Mouse (Mus musculus) stomach, postnatal 0 days (tissue): ENCODE measurements at regions not wholly inside any gene's neighbourhood (a gene's known extent, or its start where the extent isn't known, plus 50 kb on each side); places are given as distances from the start of the nearest gene placed in this dataset.

Experiments
- ATAC-seq: fragments of 200-750 bp; cut with Nextera tagmentation; 2 replicates; pipeline ENCODE4 v1.8.0; 2017; ENCODE audit not compliant: low FRiP score, low TSS enrichment
- DNase-seq: peaks from one replicate; pipeline ENCODE4 v3.0.0-alpha.2; 2016; ENCODE audit warnings: low spot score
- H3K27ac ChIP-seq: fragments of 300-500 bp; sonication (generic); replicated peaks from 2 replicates; pipeline ENCODE4 v1.5.1; 2014; ENCODE audit warnings: mild to moderate bottlenecking, control low read depth
- H3K27me3 ChIP-seq: fragments of 300-500 bp; sonication (generic); 2 replicates; pipeline ENCODE4 v1.6.1; 2014; ENCODE audit warnings: low read length; ENCODE audit not compliant: control insufficient read depth, insufficient read depth
- H3K36me3 ChIP-seq: fragments of 300-500 bp; sonication (generic); 2 replicates; pipeline ENCODE4 v1.6.1; 2014; ENCODE audit warnings: low read length, mixed read lengths; ENCODE audit not compliant: control insufficient read depth, insufficient read depth
- H3K4me1 ChIP-seq: fragments of 300-500 bp; sonication (generic); replicated peaks from 2 replicates; pipeline ENCODE4 v1.6.1; 2014; ENCODE audit warnings: antibody characterized with exemption; ENCODE audit not compliant: control insufficient read depth, insufficient read depth
- H3K4me2 ChIP-seq: fragments of 300-500 bp; sonication (generic); replicated peaks from 2 replicates; pipeline ENCODE4 v1.6.1; 2014; ENCODE audit warnings: low read depth, mild to moderate bottlenecking, control low read depth, moderate library complexity
- H3K4me3 ChIP-seq: fragments of 300-500 bp; sonication (generic); 2 replicates; pipeline ENCODE4 v1.5.1; 2014; ENCODE audit warnings: low read depth, low read length, control low read depth
- H3K9ac ChIP-seq: fragments of 300-500 bp; sonication (generic); 2 replicates; pipeline ENCODE4 v1.6.1; 2014; ENCODE audit warnings: mild to moderate bottlenecking, low read length, control low read depth, mixed read lengths
- H3K9me3 ChIP-seq: fragments of 300-500 bp; sonication (generic); 2 replicates; pipeline ENCODE4 v1.6.1; 2016; ENCODE audit warnings: low read length; ENCODE audit not compliant: control insufficient read depth
- CTCF ChIP-seq: IDR thresholded peaks from 2 replicates; pipeline ENCODE4 v1.5.1; 2016; ENCODE audit warnings: antibody characterized with exemption, low read depth, mild to moderate bottlenecking, moderate library complexity
- EP300 ChIP-seq: optimal IDR thresholded peaks from 2 replicates; pipeline ENCODE3; 2016; ENCODE audit warnings: antibody characterized with exemption
- WGBS: fragments of 180-500 bp; shearing (Covaris S2); extraction: QIAGEN DNeasy Blood & Tissue Kit; methylation state at CpG from one replicate; pipeline ENCODE4 v1.1.7; 2014; 5-methylcytosine and 5-hydroxymethylcytosine counted together

DNA sequence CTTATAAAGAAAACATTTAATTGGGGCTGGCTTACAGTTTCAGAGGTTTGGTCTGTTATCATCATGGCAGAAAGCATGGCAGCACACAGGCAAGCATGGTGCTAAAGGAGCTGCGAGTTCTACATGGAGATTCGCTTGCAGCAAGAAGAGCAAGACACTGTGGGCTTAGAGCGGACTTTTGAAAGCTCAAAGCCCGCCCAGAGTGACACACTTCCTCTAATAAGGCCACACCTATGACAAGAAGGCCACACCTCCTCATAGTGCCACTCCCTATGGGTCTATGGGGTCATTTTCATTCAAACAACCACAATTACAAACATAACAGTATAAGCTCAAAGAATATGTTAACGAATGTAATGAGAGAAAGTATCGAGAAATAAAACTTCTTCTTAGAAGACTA is 120.1 kb downstream of the Fgf18 start:
- Histone ChIP-seq H3K36me3 (no peaks in the 10 kb centered on the region), H3K27ac (no peak overlapping the region), H3K4me3 (no peak overlapping the region), H3K27me3 (no peaks in the 10 kb centered on the region), H3K9ac (no peak overlapping the region), H3K4me2 (no peak overlapping the region), H3K9me3 (no peaks in the 10 kb centered on the region), H3K4me1 (no peaks in the 10 kb centered on the region)
- WGBS: 92% methylated on average over 6 of the region's 6 CpGs
- ATAC-seq: no peak
- DNase-seq: no peak
- TF ChIP-seq EP300: no peak
- TF ChIP-seq CTCF: no peak

GRCm38 (mm10) chr11:33013229-33014185 is 133.7 kb downstream of the Fgf18 start:
- Histone ChIP-seq H3K27ac (peak overlapping the region; percentile 81), H3K36me3 (no peaks in the 10 kb centered on the region), H3K9me3 (no peaks in the 10 kb centered on the region), H3K4me1 (no peaks in the 10 kb centered on the region), H3K27me3 (no peaks in the 10 kb centered on the region), H3K4me2 (no peak overlapping the region), H3K4me3 (no peak overlapping the region), H3K9ac (no peak overlapping the region)
- ATAC-seq (peak; percentile 73; the same call in 1 of the 2 replicates), DNase-seq (peak; percentile 21)
- WGBS: 64% methylated on average over 17 of the region's 17 CpGs
- TF ChIP-seq CTCF: no peak
- no peak for TF ChIP-seq EP300

GRCm38 (mm10) chr11:33012384-33013160 is 134.6 kb downstream of the Fgf18 start:
- no peaks in the 10 kb centered on the region for H3K4me1 ChIP-seq
- no peaks in the 10 kb centered on the region for H3K36me3 ChIP-seq
- ATAC-seq: peak; percentile 31; the same call in 1 of the 2 replicates
- no peaks in the 10 kb centered on the region for H3K9me3 ChIP-seq
- no peak for TF ChIP-seq CTCF
- DNase-seq: no peak
- H3K27ac ChIP-seq: peak overlapping the region; percentile 81
- H3K27me3 ChIP-seq: no peaks in the 10 kb centered on the region
- H3K4me3 ChIP-seq: no peak overlapping the region
- no peak overlapping the region for H3K4me2 ChIP-seq
- no peak overlapping the region for H3K9ac ChIP-seq
- 43% methylated on average over 14 of the region's 14 CpGs for WGBS

DNA sequence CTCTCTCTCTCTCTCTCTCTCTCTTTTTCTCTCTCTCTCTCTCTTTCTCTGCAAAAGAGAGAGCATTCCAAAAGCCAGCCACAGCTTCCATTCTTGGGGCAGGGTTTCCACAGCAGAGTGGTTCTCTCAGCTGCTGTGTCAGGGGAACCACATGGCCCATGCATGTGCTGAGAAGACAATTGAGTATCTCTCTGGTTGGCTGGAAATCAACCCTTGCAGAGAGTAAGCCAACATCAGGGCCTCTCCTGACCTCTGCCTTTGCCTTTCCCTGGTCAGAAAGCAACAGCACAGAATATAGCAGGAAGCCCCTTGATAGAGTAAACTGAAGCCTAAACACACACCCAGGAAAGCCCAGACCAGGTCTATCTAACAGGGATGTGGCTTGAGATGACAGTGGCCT is 138.6 kb downstream of the Fgf18 start:
- Histone ChIP-seq H3K4me2 (no peak overlapping the region), H3K27ac (no peak overlapping the region), H3K27me3 (no peaks in the 10 kb centered on the region), H3K9ac (no peak overlapping the region), H3K4me1 (no peaks in the 10 kb centered on the region), H3K36me3 (no peaks in the 10 kb centered on the region), H3K4me3 (no peak overlapping the region), H3K9me3 (no peaks in the 10 kb centered on the region)
- TF ChIP-seq CTCF: no peak
- TF ChIP-seq EP300: no peak
- no peak for DNase-seq
- ATAC-seq: no peak

DNA sequence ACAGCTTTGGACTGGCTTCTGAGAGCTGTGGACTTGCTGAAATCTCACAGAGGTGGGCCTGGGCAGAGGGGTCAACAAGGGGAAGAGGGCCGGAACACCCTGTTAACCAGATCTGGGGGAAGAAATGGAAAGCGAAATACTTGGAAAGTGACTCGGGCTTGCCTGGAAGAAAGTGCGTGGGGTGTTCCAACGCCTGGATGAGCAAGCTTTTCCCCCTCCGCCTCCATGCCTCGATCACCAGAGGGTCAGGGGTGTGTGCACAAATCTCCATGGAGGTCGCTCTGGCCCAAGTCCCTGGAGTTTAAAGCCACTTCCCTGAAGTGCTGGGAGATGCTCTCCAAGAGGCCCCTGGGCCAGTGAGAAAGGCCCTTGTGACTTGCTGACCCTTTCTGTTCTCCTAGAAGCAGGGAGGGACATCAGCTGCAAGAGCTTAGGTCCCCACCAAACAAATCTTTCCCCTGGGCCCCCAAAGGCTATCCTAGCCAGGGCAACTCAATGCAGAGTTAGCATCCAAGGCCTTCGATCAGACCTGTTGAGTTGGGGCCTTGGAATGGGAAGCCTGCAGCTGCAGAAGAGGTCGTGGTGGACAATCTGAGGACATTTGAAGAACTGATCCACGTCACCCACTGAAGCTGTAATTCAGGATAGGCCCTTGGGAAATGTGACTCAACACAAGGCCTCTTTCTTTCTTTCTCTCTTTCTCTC is 139.2 kb downstream of the Fgf18 start:
- 90% methylated on average over 11 of the region's 11 CpGs for WGBS
- Histone ChIP-seq H3K36me3 (no peaks in the 10 kb centered on the region), H3K4me3 (no peak overlapping the region), H3K4me1 (no peaks in the 10 kb centered on the region), H3K9ac (no peak overlapping the region), H3K9me3 (no peaks in the 10 kb centered on the region), H3K27me3 (no peaks in the 10 kb centered on the region), H3K4me2 (no peak overlapping the region), H3K27ac (no peak overlapping the region)
- TF ChIP-seq EP300 (no peak), CTCF (no peak)
- ATAC-seq: no peak
- DNase-seq: no peak
